Mouse (Mus musculus) CD4-positive, CD25-positive, alpha-beta regulatory T cell, adult 2 months (primary cell): ENCODE results near the gene Olfr633.
A peak's percentile ranks its signal among the peaks of the same experiment; 100 is the strongest.
"Not testable (repeated sequence)": the region's sequence is repeated elsewhere in the genome, so short reads cannot be mapped to it uniquely, and the experiment has no call there.

Experiments used
- DNase-seq: peaks from one replicate; pipeline ENCODE4 v3.0.0-alpha.2; 2012; ENCODE audit warnings: low read depth, low spot score

Olfr633 gene

GRCm38 (mm10) chr7:103944137-103944536 is at the start of gene Olfr633:
Olfr633 (plus strand) TSS chr7:103944437.
- DNase-seq, result no peak

GRCm38 (mm10) chr7:103903187-103903586 is 41.0 kb upstream of the Olfr633 start, which contains the start of gene Olfr65:
Olfr65 (plus strand) TSS chr7:103903487.
- DNase-seq, result no peak

GRCm38 (mm10) chr7:103910047-103910446 is 34.2 kb upstream of the Olfr633 start:
- no peak for DNase-seq

- peak; percentile 17 for DNase-seq
Observed at GRCm38 (mm10) chr7:103912969-103913511, 31.2 kb upstream of the Olfr633 start.

- DNase-seq, result no peak
Observed at GRCm38 (mm10) chr7:103915338-103915737, 28.9 kb upstream of the Olfr633 start.

GRCm38 (mm10) chr7:103928525-103928924 is 15.7 kb upstream of the Olfr633 start, which contains the start of gene Olfr631:
Olfr631 (plus strand) TSS chr7:103928825.
- no peak for DNase-seq

- DNase-seq, result no peak
Observed at GRCm38 (mm10) chr7:103934264-103934663, 10.0 kb upstream of the Olfr633 start, which contains the start of gene Olfr632. Olfr632 (plus strand) TSS chr7:103934347.

- peak; percentile 73 for DNase-seq
Observed at GRCm38 (mm10) chr7:103942730-103943129, 1.5 kb upstream of the Olfr633 start.

GRCm38 (mm10) chr7:103966873-103967272 is 22.6 kb downstream of the Olfr633 start:
- not testable (repeated sequence) for DNase-seq

GRCm38 (mm10) chr7:103970852-103971251 is 26.6 kb downstream of the Olfr633 start, which contains the start of gene Olfr635:
Olfr635 (plus strand) TSS chr7:103971152.
- no peak for DNase-seq

- DNase-seq, result no peak
Observed at GRCm38 (mm10) chr7:103971782-103972181, 27.5 kb downstream of the Olfr633 start.

GRCm38 (mm10) chr7:103998446-103998845 is 54.2 kb downstream of the Olfr633 start, which contains the start of gene Olfr638:
Olfr638 (plus strand) TSS chr7:103998746.
- no peak for DNase-seq
